Mouse (Mus musculus): Measurements from ENCODE around the gene Rexo4.

DNA sequence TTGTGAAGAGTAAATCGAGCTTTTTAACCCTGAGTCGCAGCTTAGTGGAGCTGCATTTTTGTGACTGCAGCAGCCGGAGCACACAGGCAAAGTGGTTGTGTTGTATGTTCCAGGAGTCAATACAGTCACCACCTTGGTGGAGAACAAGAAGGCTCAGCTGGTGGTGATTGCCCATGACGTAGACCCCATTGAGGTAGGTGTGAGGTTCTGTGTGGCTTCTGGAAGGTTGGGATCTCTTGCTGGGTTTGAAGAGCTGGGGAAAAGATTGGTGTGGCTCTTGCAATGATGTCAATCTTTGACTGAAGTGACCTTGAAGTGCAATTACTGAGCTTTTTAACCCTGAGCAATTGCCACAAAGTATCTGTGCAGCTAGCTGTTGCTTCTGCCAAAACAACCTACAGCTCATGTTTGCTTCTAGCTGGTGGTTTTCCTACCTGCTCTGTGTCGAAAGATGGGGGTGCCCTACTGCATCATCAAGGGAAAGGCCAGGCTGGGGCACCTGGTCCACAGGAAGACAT lies 51.9 kb downstream of the Rexo4 start:
- TF ChIP-seq E2F4 (IDR thresholded peaks at IDR 0.05; ENCODE audit: insufficient read depth) (no peak), POLR2A (IDR thresholded peaks at IDR 0.05; ENCODE audit: insufficient read length, low read depth) (peak; percentile 5), POLR2AphosphoS2 (IDR thresholded peaks at IDR 0.05; ENCODE audit: insufficient read length, low read depth) (no peak)

Data from myocyte (in vitro differentiated cells).